Mouse (Mus musculus): Measurements from ENCODE around the gene Iqcn. TPM values are rescaled to one million over a fixed set of nuclear protein-coding genes. Genes with fewer than 3 reads are reported as not detected.

Gene Iqcn
- polyA plus RNA-seq, 1 experiment from 2014 or later: not detected

DNA sequence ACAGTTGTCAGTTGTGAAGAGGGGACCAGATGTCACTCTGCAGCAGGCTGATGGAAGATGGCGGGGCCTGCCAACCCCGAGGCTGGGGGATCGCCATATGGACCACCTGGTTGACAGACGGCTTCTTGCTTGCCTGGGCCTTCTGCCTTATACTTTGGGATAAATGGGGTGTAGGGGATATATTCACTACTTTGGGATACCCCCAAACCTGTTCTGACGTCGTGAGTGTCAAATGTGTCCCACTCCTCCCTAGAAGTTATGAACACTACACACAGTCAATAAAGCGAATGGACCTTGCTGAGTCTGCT lies 55.0 kb downstream of the Iqcn start:
- Histone ChIP-seq H3K27me3 (ENCODE audit: insufficient read depth, poor library complexity, severe bottlenecking) (0 out of 2 replicates have a peak, but pooled peaks cover 5% of the 10 kb centered on the region), H3K9me3 (no peaks in the 10 kb centered on the region), H3K4me3 (no peak overlapping the region), H3K4me1 (peaks cover 60% of the 10 kb centered on the region), H3K36me3 (peaks cover 29% of the 10 kb centered on the region), H3K27ac (no peak overlapping the region)
- DNase-seq (ENCODE audit: low spot score): no peak
- WGBS: 85% methylated on average over 7 of the region's 7 CpGs

DNA sequence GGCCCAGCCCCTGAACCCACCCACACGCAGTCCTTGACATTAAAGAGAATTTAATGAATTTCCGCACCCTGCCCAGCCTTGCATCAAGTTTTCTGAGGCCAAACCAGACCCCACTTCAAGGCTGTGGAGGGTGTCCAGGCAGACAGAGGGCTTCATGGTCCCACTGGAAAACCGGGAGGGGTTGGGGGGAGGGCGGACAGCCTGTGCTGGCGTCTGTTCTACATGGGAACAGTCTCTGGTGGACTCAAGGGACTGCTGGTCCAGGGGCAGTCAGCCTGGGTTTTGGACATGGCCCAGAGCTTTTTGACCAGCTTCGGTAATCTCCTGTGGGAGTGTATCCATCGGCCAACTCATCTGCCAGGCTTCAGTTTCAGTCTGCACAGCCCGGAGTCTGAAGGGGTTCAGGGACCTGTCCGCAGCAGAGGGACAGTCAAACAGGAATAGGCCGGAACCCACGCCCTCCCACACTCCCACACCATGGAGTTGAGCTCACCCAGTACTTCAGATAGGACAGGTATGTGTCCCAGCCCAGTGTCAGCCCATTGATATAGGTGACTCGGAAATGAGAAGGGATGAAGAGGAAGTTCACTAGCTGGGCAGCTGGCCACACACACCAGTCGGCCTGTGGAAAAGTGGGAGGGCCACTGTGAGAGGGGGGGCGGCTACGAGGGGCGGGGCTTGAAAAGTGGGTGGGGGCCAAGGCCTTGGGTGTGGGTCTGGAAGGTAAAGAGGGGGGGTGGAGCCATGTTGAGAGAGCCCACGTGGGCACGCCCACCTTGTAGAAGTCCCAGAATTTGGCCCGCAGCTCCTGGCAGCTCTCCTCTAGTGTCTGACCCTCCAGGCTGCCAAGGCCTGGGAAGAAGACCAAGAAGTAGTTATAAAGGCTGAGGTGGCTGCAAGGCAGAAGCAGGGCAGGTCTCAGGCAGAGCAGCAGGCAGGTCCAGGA lies 55.6 kb downstream of the Iqcn start:
- Histone ChIP-seq H3K27ac (no peak overlapping the region), H3K27me3 (ENCODE audit: insufficient read depth, poor library complexity, severe bottlenecking) (0 out of 2 replicates have a peak, but pooled peaks cover 5% of the 10 kb centered on the region), H3K4me3 (no peak overlapping the region), H3K36me3 (peaks cover 33% of the 10 kb centered on the region), H3K9me3 (no peaks in the 10 kb centered on the region), H3K4me1 (peaks cover 58% of the 10 kb centered on the region)
- DNase-seq (ENCODE audit: low spot score): no peak
- 65% methylated on average over 19 of the region's 19 CpGs for WGBS

DNA sequence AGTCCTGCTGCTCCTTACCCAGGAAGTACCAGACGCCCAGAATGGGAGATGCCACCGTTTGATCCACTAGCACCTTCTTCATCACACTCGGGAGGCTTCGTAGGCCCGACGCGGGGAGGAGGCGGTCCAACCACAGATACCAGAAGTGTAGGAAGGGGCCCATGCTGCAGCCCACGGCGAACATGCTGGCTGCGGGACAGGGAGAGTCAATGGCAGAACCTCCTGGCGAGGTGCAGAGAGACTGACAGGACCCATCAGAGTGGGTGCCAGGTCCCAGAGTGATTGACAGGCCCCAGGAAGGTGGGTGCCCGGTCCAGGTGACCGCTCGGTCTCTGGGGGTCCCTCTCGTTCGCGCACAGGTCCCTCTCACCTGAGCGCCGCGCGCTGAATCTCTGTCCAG lies 57.1 kb downstream of the Iqcn start:
- WGBS: under 1% methylated on average over 22 of the region's 22 CpGs
- H3K27me3 ChIP-seq (ENCODE audit: insufficient read depth, poor library complexity, severe bottlenecking): 0 out of 2 replicates have a peak, but pooled peaks cover 5% of the 10 kb centered on the region
- no peaks in the 10 kb centered on the region for H3K9me3 ChIP-seq
- peak overlapping the region; percentile 84 for H3K4me3 ChIP-seq
- H3K27ac ChIP-seq: peak overlapping the region; percentile 90
- no peak for DNase-seq (ENCODE audit: low spot score)
- H3K36me3 ChIP-seq: peaks cover 33% of the 10 kb centered on the region
- peaks cover 55% of the 10 kb centered on the region for H3K4me1 ChIP-seq

DNA sequence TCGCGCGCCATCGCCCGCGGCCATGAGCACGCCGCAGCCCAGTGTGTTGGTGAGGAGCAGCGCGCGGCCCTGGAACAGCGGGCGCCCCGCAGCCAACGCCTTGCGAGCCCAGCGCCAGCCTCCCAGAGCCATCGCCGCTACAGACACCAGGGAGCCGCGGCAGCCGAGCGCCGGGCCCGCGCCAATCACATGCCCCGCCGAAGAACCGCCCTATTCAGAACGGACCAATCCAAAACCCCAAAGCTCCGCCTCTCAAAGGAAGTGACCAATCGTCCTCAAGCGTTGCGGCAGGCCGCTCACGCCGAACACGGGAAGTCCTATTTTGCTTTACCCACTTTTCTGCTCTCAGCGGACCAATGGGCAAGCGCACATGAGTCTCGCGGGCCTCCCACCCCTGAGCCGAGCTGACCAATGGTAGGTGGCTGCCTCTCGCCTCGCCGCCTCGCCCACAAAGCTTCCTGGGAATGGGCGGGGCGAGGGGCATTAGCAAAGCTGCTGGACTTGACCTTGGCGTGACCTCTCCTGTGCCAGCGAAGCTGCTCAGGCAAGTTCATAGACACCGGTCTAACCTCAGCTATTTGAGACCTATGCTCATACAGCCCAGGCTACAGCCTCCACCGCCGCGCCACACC lies 57.6 kb downstream of the Iqcn start, which contains the start of gene Mpv17l2:
Gene Mpv17l2, minus strand, starts transcription at position 172 of the 632 bp plus-strand sequence.
- Histone ChIP-seq H3K36me3 (peaks cover 33% of the 10 kb centered on the region), H3K27ac (peak within 1 kb of the TSS; percentile 90), H3K4me1 (peaks cover 53% of the 10 kb centered on the region), H3K9me3 (no peaks in the 10 kb centered on the region), H3K27me3 (ENCODE audit: insufficient read depth, poor library complexity, severe bottlenecking) (0 out of 2 replicates have a peak, but pooled peaks cover under 1% of the 10 kb centered on the region), H3K4me3 (peak within 1 kb of the TSS; percentile 84)
- 2% methylated on average over 55 of the region's 55 CpGs for WGBS
- DNase-seq (ENCODE audit: low spot score): peak; percentile 100

DNA sequence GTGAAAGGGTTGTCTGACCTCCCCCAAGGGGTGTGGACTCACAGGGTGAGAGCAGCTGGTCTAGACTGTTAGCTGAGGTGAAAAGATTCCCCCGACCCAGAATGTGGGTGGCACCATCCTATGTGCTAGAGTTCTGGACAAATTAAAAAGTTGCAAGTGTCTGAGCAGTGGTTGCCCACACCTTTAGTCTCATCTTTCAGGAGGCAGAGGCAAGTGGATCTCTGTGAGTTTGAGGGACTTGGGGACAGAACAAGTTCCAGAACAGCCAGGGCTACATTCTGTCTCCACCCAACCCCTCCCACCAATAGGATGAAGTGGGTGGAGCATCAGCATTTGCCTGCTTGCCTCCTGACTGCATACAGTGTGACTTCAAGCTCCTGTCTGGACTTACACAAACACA lies 58.9 kb downstream of the Iqcn start:
- no peak overlapping the region for H3K4me3 ChIP-seq
- H3K36me3 ChIP-seq: peaks cover 22% of the 10 kb centered on the region
- H3K27me3 ChIP-seq (ENCODE audit: insufficient read depth, poor library complexity, severe bottlenecking): peaks cover 8% of the 10 kb centered on the region; the same call in 1 of the 2 replicates
- H3K4me1 ChIP-seq: peaks cover 65% of the 10 kb centered on the region
- peak overlapping the region; percentile 90; the same call in 1 of the 2 replicates for H3K27ac ChIP-seq
- 81% methylated on average over 1 of the region's 1 CpGs for WGBS
- no peak for DNase-seq (ENCODE audit: low spot score)
- no peaks in the 10 kb centered on the region for H3K9me3 ChIP-seq

DNA sequence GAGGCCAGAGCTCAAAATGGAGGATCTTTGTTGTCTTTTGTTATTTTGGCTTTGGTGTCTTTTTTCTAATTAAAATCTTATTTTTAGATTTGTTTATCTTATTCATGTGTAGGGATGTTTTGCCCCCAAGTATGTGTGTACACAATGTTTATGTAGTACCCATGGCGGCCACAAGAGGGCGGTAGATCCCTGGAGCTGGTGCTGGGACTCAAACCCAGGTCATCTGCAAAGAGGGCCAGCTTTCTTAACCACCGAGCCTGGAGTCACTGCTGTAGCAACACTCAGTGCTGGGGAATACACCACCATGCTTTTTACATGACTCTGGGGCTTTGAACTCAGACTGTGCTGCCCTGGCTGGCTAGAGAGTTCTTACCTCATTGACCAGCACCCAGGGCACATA lies 60.1 kb downstream of the Iqcn start:
- Histone ChIP-seq H3K4me3 (no peak overlapping the region), H3K36me3 (peaks cover 20% of the 10 kb centered on the region), H3K4me1 (peaks cover 63% of the 10 kb centered on the region), H3K9me3 (no peaks in the 10 kb centered on the region), H3K27ac (no peak overlapping the region), H3K27me3 (ENCODE audit: insufficient read depth, poor library complexity, severe bottlenecking) (peaks cover 19% of the 10 kb centered on the region; the same call in 1 of the 2 replicates)
- 5% methylated on average over 3 of the region's 3 CpGs for whole genome bisulfite sequencing
- no peak for DNase-seq (ENCODE audit: low spot score)

DNA sequence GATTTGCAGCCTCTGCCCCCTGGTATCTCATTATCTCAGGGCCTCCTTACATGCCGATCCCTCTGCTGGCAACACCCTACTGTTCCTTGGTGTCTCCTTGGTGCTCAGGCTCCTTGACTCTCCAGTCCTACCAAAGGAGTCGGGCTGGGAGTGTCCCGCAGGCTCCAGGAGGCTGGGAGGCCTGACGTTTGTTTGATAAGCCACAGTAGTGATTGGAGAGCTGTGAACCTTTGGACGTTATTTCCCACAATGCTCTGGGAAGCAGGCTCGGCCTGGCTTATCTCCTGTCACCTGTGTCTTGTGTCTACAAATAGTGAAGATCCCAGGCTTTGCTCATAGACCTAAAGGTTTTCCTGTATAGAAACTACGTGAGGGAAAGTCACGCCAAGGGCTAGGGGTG lies 60.8 kb downstream of the Iqcn start:
- H3K27ac ChIP-seq: peak overlapping the region; percentile 37; the same call in 1 of the 2 replicates
- peaks cover 57% of the 10 kb centered on the region for H3K4me1 ChIP-seq
- 50% methylated on average over 8 of the region's 8 CpGs for WGBS
- DNase-seq (ENCODE audit: low spot score): peak; percentile 90
- no peak overlapping the region for H3K4me3 ChIP-seq
- no peaks in the 10 kb centered on the region for H3K9me3 ChIP-seq
- peaks cover 23% of the 10 kb centered on the region; the same call in 1 of the 2 replicates for H3K27me3 ChIP-seq (ENCODE audit: insufficient read depth, poor library complexity, severe bottlenecking)
- H3K36me3 ChIP-seq: peaks cover 21% of the 10 kb centered on the region

DNA sequence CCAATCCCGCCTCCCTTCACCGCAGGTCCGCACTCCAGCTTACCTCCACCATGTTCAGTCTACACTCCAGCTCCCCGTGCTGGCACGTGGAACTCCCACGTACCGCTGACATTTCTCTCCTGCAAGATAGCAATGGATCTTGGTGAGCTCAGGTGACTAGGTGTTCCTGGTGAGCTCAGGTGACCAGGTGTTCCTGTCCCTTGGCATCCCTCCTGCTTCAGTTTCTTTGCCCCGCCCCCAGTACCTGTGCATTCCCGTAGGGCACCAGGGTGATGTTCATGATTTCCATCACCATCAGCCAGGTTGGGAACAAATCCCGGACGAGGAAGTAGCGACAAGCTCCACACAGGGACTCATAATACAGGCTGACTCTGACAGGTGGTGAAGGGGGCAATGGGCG lies 61.4 kb downstream of the Iqcn start:
- 89% methylated on average over 13 of the region's 13 CpGs for WGBS
- Histone ChIP-seq H3K9me3 (no peaks in the 10 kb centered on the region), H3K27ac (no peak overlapping the region)

DNA sequence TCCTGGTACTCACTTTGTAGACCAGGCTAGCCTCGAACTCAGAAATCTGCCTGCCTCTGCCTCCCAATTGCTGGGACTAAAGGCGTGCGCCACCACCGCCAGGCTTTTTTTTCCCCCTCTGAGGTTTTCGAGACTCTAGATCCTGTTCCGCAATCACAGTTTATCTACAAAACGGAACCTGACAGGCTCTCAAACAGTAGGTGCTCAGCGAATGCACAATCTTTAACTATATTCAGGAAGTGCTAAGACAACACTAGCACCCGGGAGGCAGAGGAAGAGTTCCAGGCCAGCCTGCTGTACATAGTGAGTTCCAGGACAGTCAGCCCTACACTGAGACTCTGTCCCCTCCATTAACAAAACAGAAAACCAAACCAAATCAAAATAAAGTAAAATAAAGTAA lies 62.1 kb downstream of the Iqcn start:
- Histone ChIP-seq H3K27ac (0 out of 2 replicates have a peak overlapping the region, but pooled peaks have one; percentile 78), H3K9me3 (no peaks in the 10 kb centered on the region), H3K36me3 (peaks cover 31% of the 10 kb centered on the region), H3K4me1 (peaks cover 50% of the 10 kb centered on the region), H3K4me3 (peak overlapping the region; percentile 60), H3K27me3 (ENCODE audit: insufficient read depth, poor library complexity, severe bottlenecking) (peaks cover 24% of the 10 kb centered on the region; the same call in 1 of the 2 replicates)
- 64% methylated on average over 9 of the region's 9 CpGs for WGBS
- DNase-seq (ENCODE audit: low spot score): no peak

More for the DNA sequence above, 61.4 kb downstream of the Iqcn start:
- H3K36me3 ChIP-seq: peaks cover 25% of the 10 kb centered on the region
- peaks cover 23% of the 10 kb centered on the region; the same call in 1 of the 2 replicates for H3K27me3 ChIP-seq (ENCODE audit: insufficient read depth, poor library complexity, severe bottlenecking)
- no peak overlapping the region for H3K4me3 ChIP-seq
- DNase-seq (ENCODE audit: low spot score): no peak
- H3K4me1 ChIP-seq: peaks cover 56% of the 10 kb centered on the region

DNA sequence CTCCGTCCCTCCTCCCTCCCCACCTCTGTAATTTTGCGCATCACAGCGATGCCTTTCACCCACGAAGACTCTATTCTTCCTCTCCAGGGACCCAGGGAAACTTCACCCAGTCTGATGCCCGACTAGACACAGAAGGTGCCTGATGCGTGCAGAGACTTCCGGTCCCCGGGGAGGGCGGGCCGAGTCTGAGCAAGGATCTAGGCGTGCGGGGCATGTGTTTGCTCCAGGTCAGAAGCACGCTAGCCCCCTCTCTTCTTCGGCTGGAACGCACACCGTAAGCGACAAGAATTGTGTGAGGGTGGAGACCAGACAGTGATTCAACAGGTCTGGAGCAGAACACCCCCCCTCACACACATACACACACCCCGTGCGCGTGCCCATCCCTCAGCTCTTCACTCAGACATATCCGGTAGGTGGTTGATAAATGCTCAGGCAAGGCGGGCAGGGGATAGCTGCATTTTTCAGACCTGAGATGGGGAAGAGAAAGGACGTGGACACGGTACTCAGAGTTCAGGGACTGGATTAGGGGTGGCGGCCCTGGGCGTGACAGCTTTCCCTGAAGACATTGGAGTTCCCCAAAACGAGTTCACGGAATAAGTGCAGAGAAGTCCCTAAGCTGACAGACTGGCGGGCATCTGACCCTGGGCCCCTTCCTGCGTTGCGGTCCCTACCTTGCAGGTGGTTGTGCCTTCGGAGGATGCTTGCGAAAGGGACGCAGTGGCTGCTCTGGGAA lies 62.7 kb downstream of the Iqcn start:
- DNase-seq (ENCODE audit: low spot score): no peak
- H3K27ac ChIP-seq: peak overlapping the region; percentile 78
- peaks cover 45% of the 10 kb centered on the region for H3K4me1 ChIP-seq
- WGBS: 2% methylated on average over 34 of the region's 34 CpGs
- peaks cover 30% of the 10 kb centered on the region; the same call in 1 of the 2 replicates for H3K27me3 ChIP-seq (ENCODE audit: insufficient read depth, poor library complexity, severe bottlenecking)
- peak overlapping the region; percentile 60 for H3K4me3 ChIP-seq
- no peaks in the 10 kb centered on the region for H3K9me3 ChIP-seq
- H3K36me3 ChIP-seq: peaks cover 37% of the 10 kb centered on the region

DNA sequence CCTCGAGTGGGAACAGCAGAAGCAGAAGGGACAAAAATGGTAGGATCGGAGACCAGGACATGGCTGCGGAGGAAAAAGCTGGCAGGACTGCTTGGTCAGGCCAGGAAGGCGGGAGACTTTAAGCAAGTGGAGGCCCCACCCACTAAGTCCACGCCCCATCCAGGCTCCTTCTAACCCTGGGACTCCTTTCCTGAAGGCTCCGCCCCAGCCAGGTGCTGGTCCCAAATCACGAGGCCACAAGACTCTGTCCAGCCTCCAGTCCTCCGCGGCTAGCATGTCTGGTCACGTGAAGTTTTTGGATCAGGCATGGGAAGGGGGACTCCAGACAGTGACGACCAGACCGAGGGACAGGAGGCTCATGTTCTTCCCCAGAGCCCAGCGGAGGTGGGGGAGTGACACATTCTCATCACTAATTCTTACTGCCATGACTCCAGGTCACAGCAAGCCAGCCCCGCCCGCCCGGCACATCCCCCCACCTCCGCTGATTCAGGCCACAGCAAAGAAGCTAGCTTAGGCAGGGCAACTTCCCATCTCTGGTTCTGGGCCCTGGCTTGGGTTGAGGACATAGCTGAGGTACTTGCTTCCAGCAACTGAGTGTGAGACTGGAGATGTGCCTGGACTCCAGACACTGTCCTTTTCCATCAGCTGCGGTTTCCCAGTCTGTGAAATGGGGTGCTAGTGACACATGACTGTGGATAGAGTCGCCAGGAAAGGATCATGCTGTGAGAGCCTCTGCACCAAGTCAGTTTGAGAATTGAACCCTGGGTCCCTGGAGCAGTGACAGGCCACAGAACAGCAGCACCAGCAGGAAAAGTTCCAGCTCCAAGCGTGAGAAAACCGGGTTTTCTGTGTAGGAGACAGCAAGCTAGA lies 63.5 kb downstream of the Iqcn start:
- Histone ChIP-seq H3K27me3 (ENCODE audit: insufficient read depth, poor library complexity, severe bottlenecking) (peaks cover 34% of the 10 kb centered on the region; the same call in 1 of the 2 replicates), H3K4me1 (peaks cover 37% of the 10 kb centered on the region), H3K27ac (peak overlapping the region; percentile 78), H3K4me3 (peak overlapping the region; percentile 60), H3K9me3 (no peaks in the 10 kb centered on the region), H3K36me3 (peaks cover 45% of the 10 kb centered on the region)
- DNase-seq (ENCODE audit: low spot score): peak; percentile 91
- 9% methylated on average over 21 of the region's 21 CpGs for WGBS
